29 mouse cellular contexts compared by ENCODE assay signal in genomic region chr11:113978318-113978717, GRCm38 (mm10).
"Had no signal": no experiment of that assay in that cellular context is flagged by ENCODE, and none has a peak within 500 bp of the region (broad histone marks: within the 10 kb centered on the region; RNA-seq: fewer than 3 reads in every experiment).

No protein-coding gene starts in this region.

- DNase-seq: left cerebral cortex, postnatal 4 days; liver; liver, embryonic 13.5 days; liver, postnatal 0 days; lung, adult 18-20 months; lung, adult 2 months; lung, embryonic 14.5 days; lung, postnatal 10 days; lung, postnatal 14 days; lung, postnatal 36 days; lung, postnatal 4 days; midbrain, embryonic 14.5 days had no signal

- H3K27ac ChIP-seq: limb, embryonic 10.5 days; limb, embryonic 12.5 days; limb, embryonic 13.5 days; limb, embryonic 15.5 days; liver, embryonic 12.5 days; liver, embryonic 13.5 days; liver, embryonic 14.5 days; liver, embryonic 15.5 days; lung, embryonic 15.5 days; macrophage; midbrain, embryonic 12.5 days; midbrain, embryonic 13.5 days; midbrain, embryonic 15.5 days; neural tube, embryonic 12.5 days had no signal

- H3K4me3 ChIP-seq: limb, embryonic 10.5 days; limb, embryonic 12.5 days; limb, embryonic 13.5 days; limb, embryonic 15.5 days; liver, embryonic 12.5 days; liver, embryonic 13.5 days; liver, embryonic 15.5 days; lung, embryonic 15.5 days; midbrain, embryonic 10.5 days; midbrain, embryonic 12.5 days; midbrain, embryonic 13.5 days; midbrain, embryonic 15.5 days; myocyte; neural tube, embryonic 12.5 days had no signal

- H3K9me3 ChIP-seq: limb, embryonic 10.5 days; limb, embryonic 13.5 days; limb, embryonic 15.5 days; liver, embryonic 12.5 days; liver, embryonic 13.5 days; liver, embryonic 15.5 days; lung, embryonic 15.5 days; midbrain, embryonic 12.5 days; midbrain, embryonic 13.5 days; midbrain, embryonic 15.5 days; neural tube, embryonic 12.5 days had no signal

- ATAC-seq: liver, embryonic 12.5 days; liver, postnatal 0 days; lung, postnatal 0 days; midbrain, embryonic 13.5 days; midbrain, embryonic 15.5 days; midbrain, embryonic 16.5 days had no signal

- H3K4me1 ChIP-seq: liver, embryonic 13.5 days; liver, embryonic 15.5 days had no signal

- H3K36me3 ChIP-seq: limb, embryonic 10.5 days; limb, embryonic 12.5 days; limb, embryonic 13.5 days; limb, embryonic 15.5 days; liver, embryonic 12.5 days; liver, embryonic 13.5 days; liver, embryonic 15.5 days; lung, embryonic 15.5 days; midbrain, embryonic 10.5 days; midbrain, embryonic 12.5 days; midbrain, embryonic 13.5 days; midbrain, embryonic 15.5 days; neural tube, embryonic 12.5 days had no signal

- H3K9ac ChIP-seq: limb, embryonic 12.5 days; limb, embryonic 13.5 days; limb, embryonic 15.5 days; liver, embryonic 12.5 days; liver, embryonic 13.5 days; liver, embryonic 14.5 days; liver, embryonic 15.5 days; liver, postnatal 0 days; lung, embryonic 14.5 days; lung, embryonic 15.5 days; midbrain, embryonic 12.5 days; midbrain, embryonic 13.5 days; midbrain, embryonic 15.5 days; neural tube, embryonic 12.5 days had no signal

- H3K27me3 ChIP-seq: limb, embryonic 12.5 days; limb, embryonic 13.5 days; limb, embryonic 15.5 days; liver, embryonic 12.5 days; liver, embryonic 13.5 days; liver, embryonic 15.5 days; lung, embryonic 15.5 days; midbrain, embryonic 13.5 days; midbrain, embryonic 15.5 days; neural tube, embryonic 12.5 days had no signal
